Mouse (Mus musculus) ovary, postnatal 14 days (tissue): ENCODE results near the gene Hba-a2.

ENCODE experiments used
- DNase-seq: peaks from one replicate; pipeline ENCODE4 v3.0.0; 2022; ENCODE audit warnings: low spot score

Hba-a2 gene

DNA sequence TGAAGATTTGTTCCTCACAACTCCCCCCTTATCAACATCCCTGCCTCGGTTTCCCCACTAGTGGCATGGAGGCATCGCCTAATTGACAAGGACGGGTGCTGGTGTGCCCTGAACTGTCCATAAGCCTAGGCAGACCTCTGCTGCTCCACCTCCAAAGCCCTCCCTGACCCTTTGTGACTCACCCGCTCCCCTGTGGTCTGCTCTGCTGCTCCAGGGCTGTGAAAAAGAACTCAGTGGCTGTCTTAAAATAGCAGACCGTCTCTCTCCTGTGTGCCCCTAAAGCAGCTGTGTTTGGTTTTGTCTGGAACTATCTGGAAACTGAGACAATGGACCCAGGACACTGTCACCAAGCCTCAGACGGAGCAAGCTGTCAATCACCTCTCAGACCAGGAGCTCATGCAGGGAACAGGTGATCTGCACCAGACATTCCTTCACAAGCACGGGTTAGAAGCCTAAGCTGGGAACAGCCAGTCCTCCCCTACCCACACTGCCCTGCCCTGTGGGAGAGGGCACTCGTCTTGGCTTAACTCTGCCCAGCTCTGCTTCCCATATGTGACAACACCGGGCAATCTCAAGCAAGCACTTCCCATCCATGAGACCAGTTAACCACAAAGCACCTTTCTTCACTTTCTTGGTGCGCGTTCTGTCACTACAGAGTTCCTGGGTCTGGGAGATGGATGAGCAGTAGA, 24.4 kb downstream of the Hba-a2 start:
- no peak for DNase-seq

DNA sequence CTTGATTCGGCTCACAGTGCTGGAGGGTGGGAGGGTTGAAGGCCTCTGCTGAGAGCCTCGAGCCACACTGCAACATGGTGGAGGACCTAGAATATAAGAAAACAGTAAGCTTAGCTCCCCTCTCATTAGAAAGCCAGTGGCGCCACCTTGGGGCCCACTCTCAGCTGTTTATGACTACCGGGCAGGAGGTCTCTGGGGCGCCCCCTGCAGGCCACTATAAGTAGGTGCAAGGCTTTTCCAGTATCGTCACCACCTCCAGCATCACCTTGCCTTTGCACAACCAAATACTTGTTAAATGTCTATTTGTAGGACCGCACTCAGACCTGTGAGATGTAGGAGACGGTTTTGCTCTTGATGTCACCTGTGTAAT, 24.9 kb downstream of the Hba-a2 start:
- DNase-seq, result peak; percentile 37

DNA sequence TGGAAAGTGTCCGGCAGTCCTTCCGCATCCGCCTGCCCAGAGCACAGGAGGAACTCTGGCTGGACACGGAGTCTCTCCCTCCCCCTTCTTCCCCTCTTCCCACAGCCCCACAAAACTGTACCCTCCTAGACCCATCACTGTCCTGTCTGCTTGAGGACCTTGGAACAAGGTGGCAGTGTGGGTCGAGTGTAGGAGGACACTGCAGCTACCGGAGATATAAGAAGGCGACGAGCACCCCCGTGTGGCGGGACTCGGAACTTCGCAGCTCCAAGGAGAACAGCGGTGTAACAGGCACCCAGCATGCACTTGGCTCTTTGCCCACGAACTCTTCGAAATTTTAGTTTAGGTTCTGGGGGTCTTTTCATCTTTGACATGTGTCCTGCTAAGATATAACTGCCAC, 28.3 kb downstream of the Hba-a2 start:
- peak; percentile 79 for DNase-seq

DNA sequence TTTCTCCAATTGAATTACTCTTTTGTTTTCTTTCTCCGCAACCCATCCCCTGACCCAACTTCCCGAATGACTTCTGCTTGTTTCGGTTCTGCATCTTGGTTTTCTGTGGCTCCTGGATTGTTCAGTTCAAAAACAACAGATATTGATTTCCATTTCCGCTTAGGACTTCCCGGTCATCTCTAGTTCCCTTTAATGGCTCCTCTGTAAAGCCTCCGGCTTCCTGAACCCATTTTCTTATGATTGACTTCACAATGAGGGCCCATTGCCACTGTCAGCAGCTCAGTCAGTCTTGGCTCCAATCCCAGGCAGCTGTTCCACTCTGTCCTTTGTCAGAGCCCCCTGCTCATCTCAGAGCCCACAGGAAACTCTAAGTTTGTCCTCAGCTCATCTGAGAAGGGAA, 34.8 kb downstream of the Hba-a2 start:
- no peak for DNase-seq

DNA sequence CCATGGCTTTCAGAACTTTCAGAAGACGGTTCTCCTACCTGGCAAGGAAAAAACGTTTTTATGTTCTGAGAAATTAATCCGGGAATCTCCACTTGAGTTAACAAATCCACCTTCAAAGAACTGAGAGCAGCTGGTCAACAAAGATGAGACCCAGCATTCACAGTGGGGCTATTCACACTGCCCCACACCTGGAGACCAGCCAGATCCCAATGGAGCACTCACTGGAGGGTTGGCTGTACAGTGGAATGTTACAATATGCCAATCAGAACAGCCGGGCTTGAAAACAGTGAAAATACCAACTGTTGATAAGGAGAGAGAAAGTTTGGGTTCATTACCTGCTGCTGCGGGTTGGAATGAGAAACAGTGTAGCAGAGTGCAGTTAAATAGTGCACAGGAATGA, 35.6 kb downstream of the Hba-a2 start:
- DNase-seq, result no peak

DNA sequence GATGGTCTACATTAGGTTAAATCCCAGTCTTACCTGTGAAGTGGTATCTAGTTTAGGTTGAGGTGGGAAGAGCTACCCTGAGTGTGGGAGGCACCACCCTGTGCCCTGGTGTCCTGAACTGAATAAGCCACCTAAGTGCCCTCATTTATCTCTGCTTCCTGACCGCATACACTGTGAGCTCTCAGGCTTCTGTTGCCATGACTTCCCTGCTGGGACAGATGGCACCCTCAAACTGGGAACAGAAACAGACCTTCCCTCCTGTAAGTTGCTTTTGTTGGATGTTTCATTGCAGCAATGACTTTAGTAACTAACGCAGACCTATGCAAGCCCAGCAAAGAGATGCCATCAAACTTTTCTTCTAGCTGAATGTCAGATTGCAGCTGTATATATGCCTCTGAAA, 36.9 kb downstream of the Hba-a2 start:
- no peak for DNase-seq

DNA sequence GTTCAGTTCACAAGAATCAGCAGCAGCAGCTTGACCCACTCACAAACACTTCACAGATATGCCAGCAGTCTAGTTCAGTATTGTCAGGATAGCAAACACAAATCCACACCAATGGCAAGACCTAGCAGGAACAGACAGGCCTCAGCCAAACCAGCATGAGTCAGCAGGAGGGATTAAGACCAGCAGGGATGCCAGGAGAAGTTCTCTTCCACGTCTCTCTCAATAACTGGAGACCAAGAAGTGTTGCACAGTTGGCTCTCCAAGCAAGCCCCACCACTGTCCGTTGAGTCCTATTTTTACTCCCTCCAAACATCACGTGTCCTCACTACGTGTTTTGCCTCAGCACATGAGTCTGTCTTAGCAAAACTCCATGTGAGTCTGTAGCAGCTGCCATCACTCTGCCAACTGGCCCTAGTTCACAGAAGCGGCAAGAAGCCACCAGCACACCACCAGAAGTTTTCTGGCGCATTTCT, 40.2 kb downstream of the Hba-a2 start:
- DNase-seq, result no peak

DNA sequence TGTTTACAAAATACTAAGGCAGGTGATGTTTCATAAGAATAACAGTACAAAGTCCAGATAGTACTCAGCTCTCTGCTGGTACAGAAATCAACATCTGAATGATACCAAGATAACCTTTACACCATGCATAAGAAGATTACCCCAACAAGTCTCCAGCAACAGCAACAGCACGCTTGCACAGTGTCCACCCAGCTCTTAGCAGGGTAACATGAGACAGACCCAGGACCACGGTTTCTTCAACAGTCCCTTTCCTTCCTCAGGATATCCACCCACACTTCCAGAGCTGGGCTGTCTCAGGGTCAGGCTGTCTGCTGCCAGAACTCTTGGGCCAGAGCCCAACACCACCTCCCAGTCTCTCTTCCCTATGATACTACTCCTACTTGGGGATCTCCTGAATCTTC, 42.8 kb downstream of the Hba-a2 start:
- no peak for DNase-seq

DNA sequence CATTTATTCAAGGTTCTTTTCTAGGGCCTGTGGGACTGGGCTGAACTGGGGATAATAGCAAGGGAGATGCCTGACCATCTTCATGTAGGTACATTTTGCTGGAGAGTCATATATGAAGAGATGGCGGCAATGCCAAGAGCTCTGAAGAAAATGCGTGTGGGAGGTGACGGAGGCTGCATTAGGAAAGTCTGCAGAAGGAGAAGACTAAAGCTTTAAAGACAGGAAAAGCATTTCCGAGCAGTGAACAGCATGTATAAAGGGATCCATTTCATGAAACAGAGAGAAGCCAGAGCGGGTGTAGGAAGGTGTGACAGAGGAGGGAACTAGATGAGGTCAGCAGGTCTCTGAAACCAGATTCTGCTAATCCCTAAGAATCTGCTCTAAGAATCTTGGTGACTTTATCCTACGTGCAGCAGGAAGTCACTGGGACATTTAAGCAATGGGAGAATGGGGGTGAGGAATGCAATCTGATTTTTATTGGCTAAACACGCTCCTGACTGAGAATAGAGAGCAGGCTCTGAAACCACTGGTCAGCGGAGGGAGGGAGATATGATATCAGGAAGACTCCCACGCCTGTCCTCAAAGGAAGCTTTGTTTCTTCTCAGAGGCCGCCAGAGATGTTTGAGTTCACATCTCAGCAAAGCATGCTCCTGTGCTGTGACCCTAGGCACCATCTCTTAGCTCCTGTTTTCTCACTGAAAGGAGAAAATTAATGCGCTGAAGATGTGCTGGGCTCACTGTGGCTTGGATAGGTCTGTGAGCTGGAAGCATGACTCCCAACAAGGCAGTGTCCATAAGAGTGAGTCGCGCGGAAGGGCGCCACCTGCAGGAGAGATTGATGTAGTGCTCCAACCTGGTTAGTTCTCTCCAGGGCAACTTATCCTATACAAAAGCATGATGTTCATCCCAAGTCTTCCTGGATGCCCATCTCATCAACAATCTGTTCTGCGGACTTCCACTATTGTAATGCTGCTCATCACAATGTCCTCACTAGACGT, 44.5 kb downstream of the Hba-a2 start:
- DNase-seq, result peak; percentile 37

DNA sequence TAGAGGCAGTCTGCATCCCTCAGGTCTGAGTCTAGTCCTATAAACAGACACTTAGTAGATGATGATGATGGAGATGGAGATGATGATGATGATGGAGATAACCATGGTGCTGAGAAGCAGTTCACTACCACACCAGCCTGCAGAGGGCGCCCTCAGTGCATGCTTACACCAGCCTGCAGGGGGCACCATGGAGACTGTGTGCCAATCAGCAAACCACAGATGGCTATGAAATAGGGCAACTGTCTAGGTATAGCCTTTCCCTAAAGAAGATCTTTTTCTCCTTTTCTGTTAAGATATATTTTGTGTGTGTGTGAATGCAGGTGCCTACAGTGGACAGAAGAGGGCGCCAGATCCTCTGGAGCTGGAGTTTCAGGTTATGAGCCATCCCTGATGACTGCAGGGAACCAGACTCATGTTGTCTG, 46.5 kb downstream of the Hba-a2 start:
- DNase-seq, result peak; percentile 25

DNA sequence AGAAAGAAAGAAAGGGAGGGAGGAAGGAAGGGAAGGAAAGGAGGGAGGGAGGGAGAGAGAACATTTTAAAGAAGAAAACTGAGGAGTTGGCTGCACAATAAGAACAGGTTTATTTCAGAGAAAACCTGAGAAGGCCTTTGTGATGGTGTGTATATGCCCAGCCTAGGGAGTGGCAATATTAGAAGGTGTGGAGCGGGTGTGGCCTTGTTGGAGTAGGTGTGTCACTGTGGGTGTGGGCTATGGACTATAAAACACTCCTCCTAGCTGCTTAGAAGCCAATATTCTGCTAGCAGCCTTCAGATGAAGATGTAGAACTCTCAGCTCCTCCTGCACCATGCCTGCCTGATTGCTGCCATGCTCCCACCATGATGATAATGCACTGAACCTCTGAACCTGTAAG, 47.1 kb downstream of the Hba-a2 start:
- DNase-seq, result no peak

DNA sequence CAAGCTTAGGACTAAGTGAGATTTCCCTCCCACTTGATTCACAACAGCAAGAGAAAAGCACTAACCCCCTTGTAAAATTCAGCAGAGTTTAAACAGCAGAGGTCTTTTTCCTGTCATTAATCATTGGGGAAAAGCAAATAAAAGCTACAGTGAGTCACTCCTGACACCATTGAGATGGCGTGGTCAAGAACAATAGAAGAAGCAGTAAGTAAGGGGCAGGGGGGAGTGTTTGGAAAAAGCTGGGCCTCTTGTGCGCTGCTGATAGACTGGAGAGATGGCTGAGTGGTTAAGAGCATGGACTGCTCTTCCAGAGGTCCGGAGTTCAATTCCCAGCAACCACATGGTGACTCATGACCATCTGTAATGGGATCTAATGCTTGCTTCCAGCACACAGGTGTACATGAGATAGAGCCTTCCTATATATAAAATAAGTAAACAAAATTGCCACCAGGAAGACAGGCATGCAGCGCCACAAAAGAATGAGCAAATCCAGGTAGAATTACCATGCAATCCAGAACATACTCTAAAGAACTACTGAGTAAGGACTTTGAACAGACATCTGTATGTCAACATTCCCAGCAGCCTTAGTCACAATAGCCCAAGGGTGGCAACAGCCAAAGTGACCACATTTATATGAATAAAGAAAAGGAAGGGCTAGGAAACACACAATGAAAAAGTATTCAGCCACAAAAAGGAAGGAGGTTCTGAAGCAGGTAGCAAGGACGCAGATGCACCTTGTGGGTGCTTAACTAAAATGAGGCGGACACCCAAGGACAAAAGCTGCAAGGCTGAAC, 49.4 kb downstream of the Hba-a2 start:
- DNase-seq, result no peak
